31 mouse cellular contexts compared by ENCODE assay signal in genomic region chr7:118571350-118571749, GRCm38 (mm10). TPM values are rescaled to one million over a fixed set of nuclear protein-coding genes. Genes with fewer than 3 reads are reported as not detected.
A peak's percentile ranks its signal among the peaks of the same experiment; 100 is the strongest.
DNase-seq lines count a peak whose midpoint lies in the region; ATAC-seq and TF ChIP-seq lines count a peak whose summit lies in the region.
"Had no signal": no experiment of that assay in that cellular context is flagged by ENCODE, and none has a peak within 500 bp of the region (broad histone marks: within the 10 kb centered on the region; RNA-seq: fewer than 3 reads in every experiment).

No protein-coding gene starts in this region.

- WGBS in hindbrain, embryonic 10.5 days = 57% methylated on average over 5 of the region's 5 CpGs
- 41% methylated on average over 5 of the region's 5 CpGs for WGBS in hindbrain, embryonic 14.5 days
- 26% methylated on average over 5 of the region's 5 CpGs for WGBS in liver, adult 2 months
- WGBS in liver, embryonic 12.5 days (ENCODE audit: insufficient replicate concordance) = 55% methylated on average over 5 of the region's 5 CpGs
- WGBS in small intestine, adult 2 months = 50% methylated on average over 5 of the region's 5 CpGs

- no peak overlapping the region for H3K4me3 ChIP-seq in hindbrain, embryonic 10.5 days
- no peak overlapping the region for H3K4me3 ChIP-seq in hindbrain, embryonic 14.5 days (replicated peaks; ENCODE audit: low read length)
- no peak overlapping the region for H3K4me3 ChIP-seq in liver, adult 2 months (ENCODE audit: insufficient read depth, low read depth, low read length)
- H3K4me3 ChIP-seq in liver, embryonic 12.5 days = no peak overlapping the region
- no peak overlapping the region for H3K4me3 ChIP-seq in small intestine, adult 2 months (ENCODE audit: low read depth, low read length)
- H3K4me3 ChIP-seq: embryonic facial prominence, embryonic 12.5 days; forebrain, embryonic 15.5 days; heart, embryonic 13.5 days; kidney, embryonic 15.5 days; liver, embryonic 13.5 days; myocyte; neural tube, embryonic 12.5 days had no signal

- no peak for TF ChIP-seq POLR2A in liver, adult 2 months (IDR thresholded peaks at IDR 0.05; ENCODE audit: extremely low read depth, insufficient read depth, low read length)
- no peak for TF ChIP-seq POLR2A in small intestine, adult 2 months (IDR thresholded peaks at IDR 0.05; ENCODE audit: low read depth, low read length)

- no peak for DNase-seq in hindbrain, embryonic 10.5 days (ENCODE audit: low spot score)
- no peak for DNase-seq in hindbrain, embryonic 14.5 days (ENCODE audit: low spot score)
- peak; percentile 69 for DNase-seq in liver, adult 2 months (ENCODE audit: extremely low read depth, low read depth, low spot score)
- peak; percentile 24 for DNase-seq in ES-CJ7 (ENCODE audit: low read depth, low spot score)
- DNase-seq: adrenal gland, adult 8-10 months; cerebellum, adult 11 months; cerebellum, adult 9-10 months; cerebellum, postnatal 36 days; embryo, embryonic 11 days; heart, postnatal 10 days; kidney, adult 18-20 months; layer of hippocampus, postnatal 36 days; liver, embryonic 13.5 days; lung, embryonic 14.5 days; thymus, adult 18-20 months; thymus, postnatal 25 days had no signal

- no peak overlapping the region for H3K4me2 ChIP-seq in hindbrain, embryonic 14.5 days (replicated peaks)
- no peak overlapping the region for H3K4me2 ChIP-seq in liver, embryonic 12.5 days
- H3K4me2 ChIP-seq: embryonic facial prominence, embryonic 12.5 days; forebrain, embryonic 15.5 days; heart, embryonic 13.5 days; kidney, embryonic 15.5 days; liver, embryonic 13.5 days; lung, embryonic 14.5 days; neural tube, embryonic 12.5 days had no signal

- H3K27ac ChIP-seq in hindbrain, embryonic 10.5 days = peak overlapping the region; percentile 26; the same call in 1 of the 2 replicates
- no peak overlapping the region for H3K27ac ChIP-seq in hindbrain, embryonic 14.5 days
- H3K27ac ChIP-seq in liver, adult 2 months (replicated peaks; ENCODE audit: insufficient read depth, low read depth, low read length) = 0 out of 2 replicates have a peak overlapping the region, but pooled peaks have one; percentile 5
- no peak overlapping the region for H3K27ac ChIP-seq in liver, embryonic 12.5 days
- peak overlapping the region; percentile 52 for H3K27ac ChIP-seq in small intestine, adult 2 months (ENCODE audit: insufficient read depth, low read depth, low read length)
- H3K27ac ChIP-seq: embryonic facial prominence, embryonic 12.5 days; forebrain, embryonic 15.5 days; heart, embryonic 13.5 days; kidney, embryonic 15.5 days; liver, embryonic 13.5 days; neural tube, embryonic 12.5 days; stomach, postnatal 0 days had no signal

- TF ChIP-seq CTCF in liver, adult 2 months (IDR thresholded peaks at IDR 0.05; ENCODE audit: low read depth, low read length) = peak; percentile 69
- no peak for TF ChIP-seq CTCF in small intestine, adult 2 months (IDR thresholded peaks at IDR 0.05; ENCODE audit: extremely low read depth, insufficient read length, insufficient replicate concordance, low read depth, low read length)

- no peaks in the 10 kb centered on the region for H3K9me3 ChIP-seq in hindbrain, embryonic 10.5 days
- H3K9me3 ChIP-seq in hindbrain, embryonic 14.5 days (ENCODE audit: control insufficient read depth, low read length) = peaks cover 6% of the 10 kb centered on the region; the same call in 1 of the 2 replicates
- H3K9me3 ChIP-seq in liver, embryonic 12.5 days (replicated peaks) = no peaks in the 10 kb centered on the region
- H3K9me3 ChIP-seq: embryonic facial prominence, embryonic 12.5 days; forebrain, embryonic 15.5 days; heart, embryonic 13.5 days; kidney, embryonic 15.5 days; liver, embryonic 13.5 days had no signal

- no peaks in the 10 kb centered on the region; the same call in 1 of the 2 replicates for H3K79me2 ChIP-seq in liver, adult 2 months (ENCODE audit: control insufficient read depth, insufficient read depth, low read length)

- H3K4me1 ChIP-seq in hindbrain, embryonic 10.5 days (replicated peaks) = peaks cover 38% of the 10 kb centered on the region
- no peaks in the 10 kb centered on the region for H3K4me1 ChIP-seq in hindbrain, embryonic 14.5 days (replicated peaks; ENCODE audit: control insufficient read depth, insufficient read depth, low read length)
- peaks cover 3% of the 10 kb centered on the region; the same call in 1 of the 2 replicates for H3K4me1 ChIP-seq in liver, adult 2 months (ENCODE audit: control insufficient read depth, insufficient read depth, low read length)
- no peaks in the 10 kb centered on the region for H3K4me1 ChIP-seq in liver, embryonic 12.5 days
- H3K4me1 ChIP-seq in small intestine, adult 2 months (ENCODE audit: control insufficient read depth, insufficient read depth, insufficient read length, low read length) = peaks cover 46% of the 10 kb centered on the region
- H3K4me1 ChIP-seq: embryonic facial prominence, embryonic 12.5 days; heart, embryonic 13.5 days; kidney, embryonic 15.5 days; liver, embryonic 13.5 days had no signal

- no peaks in the 10 kb centered on the region for H3K27me3 ChIP-seq in hindbrain, embryonic 10.5 days (ENCODE audit: insufficient read depth, poor library complexity, severe bottlenecking)
- H3K27me3 ChIP-seq in hindbrain, embryonic 14.5 days (ENCODE audit: control insufficient read depth, insufficient read depth, low read length) = no peaks in the 10 kb centered on the region
- H3K27me3 ChIP-seq in liver, adult 2 months (ENCODE audit: control insufficient read depth, insufficient read depth, low read length) = no peaks in the 10 kb centered on the region
- H3K27me3 ChIP-seq in liver, embryonic 12.5 days (replicated peaks) = no peaks in the 10 kb centered on the region
- H3K27me3 ChIP-seq in small intestine, adult 2 months (ENCODE audit: control insufficient read depth, insufficient read depth, low read length) = no peaks in the 10 kb centered on the region
- H3K27me3 ChIP-seq: embryonic facial prominence, embryonic 12.5 days; forebrain, embryonic 15.5 days; heart, embryonic 13.5 days; kidney, embryonic 15.5 days; liver, embryonic 13.5 days; neural tube, embryonic 12.5 days had no signal

- H3K36me3 ChIP-seq in hindbrain, embryonic 10.5 days = peaks cover 19% of the 10 kb centered on the region
- no peaks in the 10 kb centered on the region for H3K36me3 ChIP-seq in hindbrain, embryonic 14.5 days (replicated peaks; ENCODE audit: control insufficient read depth, insufficient read depth)
- no peaks in the 10 kb centered on the region for H3K36me3 ChIP-seq in liver, adult 2 months (ENCODE audit: control insufficient read depth, insufficient read depth, low read length)
- H3K36me3 ChIP-seq in liver, embryonic 12.5 days = no peaks in the 10 kb centered on the region
- no peaks in the 10 kb centered on the region for H3K36me3 ChIP-seq in small intestine, adult 2 months (ENCODE audit: control insufficient read depth, insufficient read depth, low read length)
- H3K36me3 ChIP-seq: embryonic facial prominence, embryonic 12.5 days; forebrain, embryonic 15.5 days; heart, embryonic 13.5 days; kidney, embryonic 15.5 days; liver, embryonic 13.5 days had no signal

- no peak for ATAC-seq in hindbrain, embryonic 14.5 days (ENCODE audit: low FRiP score)
- ATAC-seq in liver, embryonic 12.5 days = no peak
- no peak for ATAC-seq in monocyte, adult 5-6 weeks (replicated peaks; ENCODE audit: insufficient number of reproducible peaks, low FRiP score, low TSS enrichment, poor library complexity, severe bottlenecking)
- ATAC-seq: activated CD4-positive, CD25-positive, alpha-beta regulatory T cell, adult 4 months; forebrain, embryonic 15.5 days; midbrain, embryonic 16.5 days had no signal

- no peak overlapping the region for H3K9ac ChIP-seq in hindbrain, embryonic 14.5 days
- no peak overlapping the region for H3K9ac ChIP-seq in liver, adult 2 months (ENCODE audit: low read depth, low read length)
- no peak overlapping the region for H3K9ac ChIP-seq in liver, embryonic 12.5 days
- H3K9ac ChIP-seq: embryonic facial prominence, embryonic 12.5 days; forebrain, embryonic 15.5 days; heart, embryonic 13.5 days; kidney, embryonic 15.5 days; liver, embryonic 13.5 days; lung, embryonic 14.5 days; neural tube, embryonic 12.5 days had no signal

RNA-seq across cellular contexts. Expression of gene Tmc7, which starts 13.2 kb away (rescaled TPM):
- 8.4 and 8.6 TPM in 2 replicates for polyA plus RNA-seq in hindbrain, embryonic 10.5 days (2016; fragmentation: Nextera tagmentation; extraction: Ambion mirVana)
- 7.5 and 8.6 TPM in 2 replicates for polyA plus RNA-seq in hindbrain, embryonic 14.5 days (2014; fragmentation: Nextera tagmentation; extraction: Ambion mirVana)
- 1.9 and 3.2 TPM in 2 replicates for total RNA-seq in liver, adult 2 months (2014; rRNA removed)
- polyA plus RNA-seq in liver, adult 2 months (2012; rRNA removed) = 0.33 and 0.39 TPM in 2 replicates
- 0.46 and 0.49 TPM in 2 replicates for polyA plus RNA-seq in liver, embryonic 12.5 days (2016; fragmentation: Nextera tagmentation; extraction: Ambion mirVana)
- polyA plus RNA-seq in small intestine, adult 2 months (2012; rRNA removed) = 2.1 and 4.9 TPM in 2 replicates
- total RNA-seq in monocyte, adult 5-6 weeks (2017) = not detected in 3 replicates
- total RNA-seq: hematopoietic stem cell, adult 5-6 weeks had no signal
- polyA plus RNA-seq: activated CD4-positive, CD25-positive, alpha-beta regulatory T cell, adult 4 months had no signal

RNA-seq across cellular contexts. Expression of gene Tmc5, which starts 25.7 kb away (rescaled TPM):
- polyA plus RNA-seq in hindbrain, embryonic 10.5 days (2016; fragmentation: Nextera tagmentation; extraction: Ambion mirVana) = 0.22 and 0.51 TPM in 2 replicates
- polyA plus RNA-seq in hindbrain, embryonic 14.5 days (2014; fragmentation: Nextera tagmentation; extraction: Ambion mirVana) = 0.20 and 0.47 TPM in 2 replicates
- total RNA-seq in liver, adult 2 months (2014; rRNA removed) = under 0.01 TPM in 1 of 2 replicates, not detected in the other
- polyA plus RNA-seq in liver, adult 2 months (2012; rRNA removed) = 0.05 and 0.99 TPM in 2 replicates
- not detected in 2 replicates for polyA plus RNA-seq in liver, embryonic 12.5 days (2016; fragmentation: Nextera tagmentation; extraction: Ambion mirVana)
- 19.6 and 26.4 TPM in 2 replicates for polyA plus RNA-seq in small intestine, adult 2 months (2012; rRNA removed)
- not detected in 3 replicates for total RNA-seq in monocyte, adult 5-6 weeks (2017)
- total RNA-seq: hematopoietic stem cell, adult 5-6 weeks had no signal
- polyA plus RNA-seq: activated CD4-positive, CD25-positive, alpha-beta regulatory T cell, adult 4 months; limb, embryonic 11.5 days; liver, embryonic 13.5 days; myocyte; spleen, adult 2 months had no signal

RNA-seq across cellular contexts. Expression of gene Coq7, which starts 38.2 kb away (rescaled TPM):
- 122 and 128 TPM in 2 replicates for polyA plus RNA-seq in hindbrain, embryonic 10.5 days (2016; fragmentation: Nextera tagmentation; extraction: Ambion mirVana)
- 102 and 113 TPM in 2 replicates for polyA plus RNA-seq in hindbrain, embryonic 14.5 days (2014; fragmentation: Nextera tagmentation; extraction: Ambion mirVana)
- total RNA-seq in liver, adult 2 months (2014; rRNA removed) = 40.1 and 51.7 TPM in 2 replicates
- polyA plus RNA-seq in liver, adult 2 months (2012; rRNA removed) = 37.4 and 41.5 TPM in 2 replicates
- polyA plus RNA-seq in liver, embryonic 12.5 days (2016; fragmentation: Nextera tagmentation; extraction: Ambion mirVana) = 62.9 and 64.4 TPM in 2 replicates
- polyA plus RNA-seq in small intestine, adult 2 months (2012; rRNA removed) = 26.8 and 45.1 TPM in 2 replicates
- 4.1 to 7.9 TPM (median 5.2 TPM) in 3 replicates for total RNA-seq in monocyte, adult 5-6 weeks (2017)

Comparison
In these comparisons a context has a peak if more than half of its experiments do, and no peak if none do; other contexts are left out.
1. H3K27ac ChIP-seq: peak in hindbrain, embryonic 10.5 days (single experiment), liver, adult 2 months (single experiment) and small intestine, adult 2 months (single experiment); none in hindbrain, embryonic 14.5 days (single experiment) and liver, embryonic 12.5 days (single experiment).
2. DNase-seq: peak in liver, adult 2 months (single experiment) and ES-CJ7 (single experiment); none in hindbrain, embryonic 10.5 days (single experiment) and hindbrain, embryonic 14.5 days (single experiment).
3. RNA of gene Tmc5, which starts 25.7 kb away (polyA plus RNA-seq): 19.6 to 26.4 TPM in small intestine, adult 2 months; 0.05 to 0.99 TPM in liver, adult 2 months, 0.22 to 0.51 TPM in hindbrain, embryonic 10.5 days, 0.20 to 0.47 TPM in hindbrain, embryonic 14.5 days and not detected in liver, embryonic 12.5 days; every median in the first group is over 10 times any median in the second.